Comparison of ENCODE assay signal across 8 mouse cellular contexts in genomic region chr6:94281606-94282280, GRCm38 (mm10). TPM values are rescaled to one million over a fixed set of nuclear protein-coding genes. Genes with fewer than 3 reads are reported as not detected.
DNase-seq lines count a peak whose midpoint lies in the region; ATAC-seq and TF ChIP-seq lines count a peak whose summit lies in the region.

No protein-coding gene starts in this region.

- DNase-seq in adrenal gland, adult (ENCODE audit: inconsistent age in 2 of 2, low spot score in 1 of 2), result peak; percentile 51 to 69
- DNase-seq in adrenal gland, adult 8-10 months, result no peak
- DNase-seq in cerebellum, adult 18-20 months, result peak; percentile 44 to 61
- DNase-seq in forebrain, postnatal 0 days, result no peak
- DNase-seq in lung, postnatal 4 days, result peak; percentile 17 to 31
- peak; percentile 14 for DNase-seq in yolk sac, embryonic 10.5 days (ENCODE audit: low spot score)
- DNase-seq in spleen, postnatal 36 days (ENCODE audit: low spot score in 2 of 2), result no peak

- no peak overlapping the region for H3K9ac ChIP-seq in forebrain, postnatal 0 days
- H3K9ac ChIP-seq in kidney, embryonic 15.5 days, result peak overlapping the region; percentile 81

- H3K4me3 ChIP-seq in forebrain, postnatal 0 days (ENCODE audit: low read depth, low read length), result peak overlapping the region; percentile 79
- H3K4me3 ChIP-seq in kidney, embryonic 15.5 days (replicated peaks), result peak overlapping the region; percentile 86

- ATAC-seq in forebrain, postnatal 0 days, result no peak
- ATAC-seq in kidney, embryonic 15.5 days (replicated peaks; ENCODE audit: low FRiP score), result no peak

- no peak overlapping the region for H3K27ac ChIP-seq in forebrain, postnatal 0 days (ENCODE audit: low read depth, low read length)
- H3K27ac ChIP-seq in kidney, embryonic 15.5 days, result no peak overlapping the region

- no peaks in the 10 kb centered on the region for H3K27me3 ChIP-seq in forebrain, postnatal 0 days (ENCODE audit: insufficient read depth, low read length)
- H3K27me3 ChIP-seq in kidney, embryonic 15.5 days, result no peaks in the 10 kb centered on the region

- 6% methylated on average over 17 of the region's 17 CpGs for WGBS in forebrain, postnatal 0 days
- WGBS in kidney, embryonic 15.5 days, result 8% methylated on average over 17 of the region's 17 CpGs

- 0 out of 2 replicates have a peak, but pooled peaks cover 15% of the 10 kb centered on the region for H3K4me1 ChIP-seq in forebrain, postnatal 0 days (ENCODE audit: insufficient read depth)
- peaks cover 25% of the 10 kb centered on the region for H3K4me1 ChIP-seq in kidney, embryonic 15.5 days

- no peaks in the 10 kb centered on the region for H3K36me3 ChIP-seq in forebrain, postnatal 0 days (ENCODE audit: insufficient read depth)
- no peaks in the 10 kb centered on the region for H3K36me3 ChIP-seq in kidney, embryonic 15.5 days

- no peak for TF ChIP-seq CTCF in forebrain, postnatal 0 days (IDR thresholded peaks at IDR 0.05; ENCODE audit: low read depth)

- H3K4me2 ChIP-seq in forebrain, postnatal 0 days (ENCODE audit: low read depth), result peak overlapping the region; percentile 94
- H3K4me2 ChIP-seq in kidney, embryonic 15.5 days, result peak overlapping the region; percentile 95

- H3K9me3 ChIP-seq in forebrain, postnatal 0 days (ENCODE audit: low read length), result no peaks in the 10 kb centered on the region
- H3K9me3 ChIP-seq in kidney, embryonic 15.5 days (replicated peaks), result no peaks in the 10 kb centered on the region

RNA-seq across cellular contexts. Expression of gene Magi1, which starts 2.0 kb away (rescaled TPM):
- total RNA-seq in adrenal gland, adult 8-10 months (2022), result 10 to 100 TPM; 16.5 to 69.9 (median 38.8) TPM
- total RNA-seq in forebrain, postnatal 0 days (2014; rRNA removed), result 43.9 and 53.0 TPM in 2 replicates
- polyA plus RNA-seq in forebrain, postnatal 0 days (2015; fragmentation: Nextera tagmentation; extraction: Ambion mirVana), result 9.9 and 16.4 TPM in 2 replicates
- polyA plus RNA-seq in kidney, embryonic 15.5 days (2015; fragmentation: Nextera tagmentation; extraction: Ambion mirVana), result 9.8 and 10.2 TPM in 2 replicates

Comparison
In these comparisons a context has a peak if more than half of its experiments do, and no peak if none do; other contexts are left out.
1. DNase-seq: peak in adrenal gland, adult (2 of 2), cerebellum, adult 18-20 months (2 of 2), lung, postnatal 4 days (2 of 2) and yolk sac, embryonic 10.5 days (single experiment); none in adrenal gland, adult 8-10 months (single experiment), forebrain, postnatal 0 days (single experiment) and spleen, postnatal 36 days (0 of 2).